Mouse (Mus musculus): ENCODE results near the gene Cbwd1. TPM values are rescaled to one million over a fixed set of nuclear protein-coding genes. Genes with fewer than 3 reads are reported as not detected.
A peak's percentile ranks its signal among the peaks of the same experiment; 100 is the strongest.

The Cbwd1 gene
- polyA plus RNA-seq, 3 experiments from 2014 or later: 16.6 to 33.1 (median 21.7) TPM

DNA sequence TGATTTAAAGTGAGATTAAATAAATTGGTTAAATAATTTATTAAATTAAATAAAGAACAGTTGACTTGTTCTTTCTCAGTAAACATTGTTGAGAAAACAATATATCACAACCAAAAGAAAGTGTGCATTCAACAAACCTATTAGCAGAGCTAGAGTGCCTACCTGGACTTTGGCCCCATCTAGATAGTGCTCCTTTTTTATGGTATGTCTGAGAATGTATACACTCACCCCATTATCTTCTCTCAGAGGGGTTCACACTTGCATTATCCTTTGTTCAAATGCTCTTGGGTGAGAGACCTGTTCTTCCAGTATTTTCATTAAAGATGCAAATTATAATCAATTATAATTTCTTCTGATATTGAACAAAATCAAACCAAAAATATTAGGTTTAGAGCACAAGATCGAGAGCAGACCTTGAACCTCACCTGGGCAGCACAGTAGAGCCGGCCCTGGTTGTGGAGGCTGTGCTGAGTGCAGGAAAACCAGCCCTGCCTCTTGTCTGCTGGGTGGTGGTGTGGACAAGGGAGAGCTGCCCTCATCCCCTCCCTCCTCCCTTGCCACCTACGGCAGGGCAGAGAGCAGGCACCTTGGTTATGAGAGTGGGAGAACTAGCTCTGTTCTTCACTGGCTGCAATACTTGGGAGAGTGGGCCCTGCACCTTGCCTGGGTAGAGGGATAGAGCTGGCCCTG lies 11.4 kb upstream of the Cbwd1 start:
- ATAC-seq: no peak

- ATAC-seq: peak; percentile 99
These were observed 9.9 kb upstream of the Cbwd1 start for GRCm38 (mm10) chr19:24971307-24971706.

GRCm38 (mm10) chr19:24966941-24967340 lies 5.5 kb upstream of the Cbwd1 start:
- ATAC-seq: no peak

DNA sequence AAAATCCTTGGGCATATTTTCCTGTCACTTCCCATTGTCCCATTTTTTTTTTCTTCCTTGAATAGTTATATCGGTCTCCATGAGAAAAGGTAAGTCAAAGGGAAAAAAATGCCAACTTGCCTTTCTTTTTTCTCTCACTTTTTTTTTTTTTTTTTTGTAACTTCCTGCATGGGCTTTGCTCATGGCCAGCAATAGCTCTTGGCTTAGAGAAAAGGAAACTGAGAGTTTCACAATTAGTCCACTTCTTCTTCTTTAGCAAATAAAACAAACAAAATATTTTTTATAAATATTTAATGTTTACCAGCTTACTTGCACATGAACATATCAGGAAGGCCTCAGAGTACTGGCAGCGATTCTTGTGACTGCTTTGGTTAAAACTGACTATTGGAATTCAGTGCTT lies 4.8 kb upstream of the Cbwd1 start:
- ATAC-seq: no peak

- ATAC-seq: no peak
These were observed 2.9 kb downstream of the Cbwd1 start for GRCm38 (mm10) chr19:24958531-24958930.

- ATAC-seq: no peak
These were observed 15.7 kb downstream of the Cbwd1 start for GRCm38 (mm10) chr19:24945521-24946262.

GRCm38 (mm10) chr19:24937084-24937483 lies 24.3 kb downstream of the Cbwd1 start:
- no peak for ATAC-seq

GRCm38 (mm10) chr19:24929041-24929440 lies 32.4 kb downstream of the Cbwd1 start:
- ATAC-seq: no peak

DNA sequence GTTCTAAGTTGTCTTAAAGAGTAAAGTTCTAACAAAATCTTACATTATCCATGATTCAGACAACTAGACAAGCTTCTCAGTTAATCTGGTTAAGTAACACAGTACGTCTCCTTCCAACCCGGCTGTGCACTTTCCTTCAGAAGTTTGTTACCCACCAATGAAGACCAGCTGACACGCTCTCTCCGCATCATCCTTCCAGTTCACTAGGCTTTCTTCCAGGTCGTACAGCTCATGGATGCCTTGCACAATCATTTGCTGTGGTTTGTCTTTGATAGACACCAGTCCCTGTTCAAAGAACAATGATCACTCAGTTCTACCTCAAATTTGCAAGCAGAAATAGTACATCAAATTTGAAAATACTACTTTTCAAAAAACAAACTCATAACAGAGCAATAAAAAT lies 40.5 kb downstream of the Cbwd1 start:
- no peak for ATAC-seq

GRCm38 (mm10) chr19:24908385-24909155 lies 52.8 kb downstream of the Cbwd1 start:
- ATAC-seq: no peak

DNA sequence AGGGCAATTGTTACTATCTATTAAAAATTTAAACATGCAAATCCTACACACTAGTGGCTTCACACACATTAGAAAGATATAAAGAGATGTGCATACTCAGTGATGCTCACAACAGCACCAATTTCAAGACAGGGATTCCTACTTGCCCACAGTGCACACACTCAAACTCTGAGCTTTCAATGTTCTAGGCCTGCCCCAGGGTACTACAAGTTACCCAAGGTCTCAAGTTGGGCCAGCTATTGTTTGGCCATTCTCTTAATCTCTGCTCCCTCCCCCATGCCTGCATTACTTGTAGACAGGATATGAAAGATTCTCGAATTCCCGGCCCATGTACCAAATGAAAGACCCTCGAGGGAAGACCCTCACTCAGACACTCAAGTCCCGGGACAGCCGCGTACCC lies 53.8 kb downstream of the Cbwd1 start:
- no peak for ATAC-seq

DNA sequence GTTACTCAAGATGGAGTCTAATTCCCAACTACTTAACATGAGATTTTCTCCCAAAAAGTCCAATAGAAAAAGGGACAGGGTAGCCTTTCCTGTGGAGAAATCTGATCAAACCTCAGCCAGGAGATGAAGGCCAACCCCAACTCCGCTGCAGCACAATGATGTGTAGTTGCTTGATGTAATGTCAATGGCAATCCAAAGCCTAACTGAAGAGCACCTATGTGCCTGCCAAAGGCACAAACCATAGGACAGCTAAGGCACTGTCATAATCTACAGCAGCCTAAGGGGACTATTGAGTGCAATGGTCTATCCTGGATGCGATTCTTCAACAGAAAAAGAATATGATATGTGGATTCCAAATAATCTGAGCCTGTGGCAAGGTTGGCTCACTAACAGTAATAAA lies 58.6 kb downstream of the Cbwd1 start:
- ATAC-seq: no peak

DNA sequence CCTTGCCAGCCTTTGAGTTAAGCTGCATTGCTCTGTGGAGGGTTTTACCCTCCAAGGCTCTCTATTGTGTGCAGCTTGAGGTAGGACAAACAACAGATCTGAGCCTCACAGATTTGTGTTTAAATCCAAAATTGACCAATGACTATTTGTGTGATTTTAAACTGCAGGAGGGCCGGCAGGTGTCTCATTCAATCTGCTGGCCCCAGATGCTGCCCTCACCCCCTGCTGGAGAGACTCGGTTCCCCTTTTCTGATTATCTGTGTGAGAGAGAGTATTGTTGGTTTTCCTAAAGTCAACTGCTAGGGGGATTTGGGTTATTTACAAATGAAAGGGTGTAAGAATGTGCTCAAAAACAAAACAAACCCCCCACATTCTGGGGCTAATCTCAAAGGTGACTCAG lies 59.2 kb downstream of the Cbwd1 start:
- ATAC-seq: no peak

- no peak for ATAC-seq
These were observed 59.7 kb downstream of the Cbwd1 start for GRCm38 (mm10) chr19:24901666-24902065.

DNA sequence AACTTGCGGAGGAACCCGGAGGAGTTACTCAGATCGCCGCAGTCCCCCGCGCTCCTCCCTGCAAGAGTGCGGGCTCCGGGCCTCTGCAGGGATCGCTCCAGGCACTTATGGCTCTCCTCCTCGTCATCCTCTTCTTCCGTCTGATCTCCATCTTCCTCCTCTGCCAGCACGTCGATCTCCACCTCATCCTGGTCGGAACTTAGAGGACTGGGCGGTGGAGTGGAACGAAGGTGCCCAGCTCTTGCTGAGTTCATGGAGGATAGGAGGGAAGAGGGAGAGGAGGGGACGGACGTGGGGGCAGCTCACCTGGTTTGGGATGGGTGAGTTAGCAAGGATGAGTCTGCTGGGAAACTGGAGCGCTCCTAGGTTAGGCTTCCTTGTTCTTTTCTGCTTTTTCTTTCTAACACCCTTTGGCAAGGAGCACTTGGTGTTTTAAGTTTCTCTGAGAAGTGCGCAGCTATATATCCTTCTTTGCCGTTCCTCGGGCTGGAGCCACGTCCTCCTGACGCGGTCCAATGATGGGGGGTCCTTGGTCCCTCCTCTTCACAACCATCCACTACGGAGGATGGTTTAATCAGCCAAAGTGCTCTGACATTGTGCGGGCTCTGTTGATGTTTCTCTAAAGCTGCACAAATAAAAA lies 60.7 kb downstream of the Cbwd1 start, which contains the start of gene Foxd4:
Gene Foxd4, minus strand, starts transcription at position 617 of the 640 bp plus-strand sequence.
- ATAC-seq: no peak

DNA sequence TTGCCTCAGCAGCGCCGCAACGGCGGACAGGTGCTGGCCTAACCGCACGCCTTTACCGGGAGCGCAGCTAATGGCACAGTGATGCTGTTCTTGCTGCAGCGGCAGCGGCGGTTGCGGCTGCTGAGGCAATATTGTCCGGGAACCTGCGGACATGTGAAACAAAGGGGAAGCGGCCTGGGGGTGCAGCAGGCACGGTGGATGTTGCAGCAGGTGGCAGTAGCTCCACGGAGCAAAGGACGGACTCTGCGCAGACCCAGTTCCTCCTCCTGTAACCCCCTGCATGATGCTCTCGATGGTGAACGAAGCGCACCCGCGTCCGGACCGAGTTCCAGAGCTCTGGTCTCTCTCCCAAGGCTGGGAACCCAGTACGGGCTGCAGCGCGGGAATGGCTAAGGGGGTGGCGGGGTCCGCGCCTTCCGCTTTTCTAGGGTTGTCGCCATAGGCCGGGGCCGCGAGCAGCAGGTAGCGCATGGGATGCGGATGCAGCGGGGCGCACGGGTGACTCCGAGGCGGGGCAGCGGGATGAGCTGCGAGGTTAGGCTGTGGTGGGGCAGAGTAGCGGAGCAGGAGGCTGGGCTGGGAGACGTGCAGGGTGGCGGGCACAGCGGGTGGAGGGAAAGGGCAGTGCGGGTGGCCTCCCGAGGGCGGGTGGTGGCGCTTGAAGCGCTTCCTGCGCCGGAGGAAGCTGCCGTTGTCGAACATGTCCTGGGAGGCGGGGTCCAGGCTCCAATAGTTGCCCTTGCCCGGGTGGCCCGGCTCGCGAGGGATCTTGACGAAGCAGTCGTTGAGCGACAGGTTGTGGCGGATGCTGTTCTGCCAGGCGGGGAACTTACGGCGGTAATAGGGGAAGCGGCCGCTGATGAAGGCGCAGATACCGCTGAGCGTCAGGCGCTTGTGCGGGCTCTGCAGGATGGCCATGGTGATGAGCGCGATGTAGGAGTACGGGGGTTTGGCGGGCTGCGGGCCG lies 61.5 kb downstream of the Cbwd1 start:
- no peak for ATAC-seq

DNA sequence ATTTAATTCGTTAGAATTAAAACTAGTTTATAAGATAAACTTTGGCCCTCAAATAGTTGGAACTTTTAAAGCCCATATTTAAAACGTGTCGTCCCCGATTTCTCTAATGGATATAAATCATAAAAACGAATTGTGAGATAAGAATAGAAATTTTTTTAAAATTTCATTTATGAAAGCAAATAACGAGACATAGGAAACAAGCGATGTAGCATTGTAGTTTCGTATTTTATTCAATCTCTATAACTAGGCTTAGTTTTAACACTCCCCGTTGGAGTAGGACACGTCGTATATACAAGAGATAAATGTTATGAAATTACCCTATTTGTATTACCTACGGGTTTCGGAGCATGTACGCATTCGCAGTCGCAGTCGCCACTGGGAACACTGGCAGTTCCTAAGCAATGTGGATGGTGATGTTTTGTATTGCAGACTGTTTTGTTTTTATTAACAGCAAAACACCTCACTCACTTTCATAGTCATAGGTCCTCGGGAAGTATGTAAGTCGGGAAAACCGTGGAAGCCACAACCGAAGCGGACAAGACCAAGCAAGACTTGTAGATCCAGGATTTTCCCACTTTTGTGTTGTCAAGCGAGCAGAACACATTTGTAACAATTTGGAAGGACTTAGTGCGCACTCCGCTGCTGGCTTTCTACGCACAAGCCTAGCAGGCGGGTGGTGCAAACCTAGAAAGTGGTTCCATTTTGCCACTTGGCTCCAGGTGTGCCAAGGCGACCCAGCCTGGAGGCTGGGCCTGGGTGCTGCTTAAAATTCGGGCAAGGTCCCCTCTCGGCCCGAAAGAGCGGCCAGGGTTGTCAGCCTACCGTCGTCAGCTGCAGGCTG lies 62.5 kb downstream of the Cbwd1 start:
- no peak for ATAC-seq

DNA sequence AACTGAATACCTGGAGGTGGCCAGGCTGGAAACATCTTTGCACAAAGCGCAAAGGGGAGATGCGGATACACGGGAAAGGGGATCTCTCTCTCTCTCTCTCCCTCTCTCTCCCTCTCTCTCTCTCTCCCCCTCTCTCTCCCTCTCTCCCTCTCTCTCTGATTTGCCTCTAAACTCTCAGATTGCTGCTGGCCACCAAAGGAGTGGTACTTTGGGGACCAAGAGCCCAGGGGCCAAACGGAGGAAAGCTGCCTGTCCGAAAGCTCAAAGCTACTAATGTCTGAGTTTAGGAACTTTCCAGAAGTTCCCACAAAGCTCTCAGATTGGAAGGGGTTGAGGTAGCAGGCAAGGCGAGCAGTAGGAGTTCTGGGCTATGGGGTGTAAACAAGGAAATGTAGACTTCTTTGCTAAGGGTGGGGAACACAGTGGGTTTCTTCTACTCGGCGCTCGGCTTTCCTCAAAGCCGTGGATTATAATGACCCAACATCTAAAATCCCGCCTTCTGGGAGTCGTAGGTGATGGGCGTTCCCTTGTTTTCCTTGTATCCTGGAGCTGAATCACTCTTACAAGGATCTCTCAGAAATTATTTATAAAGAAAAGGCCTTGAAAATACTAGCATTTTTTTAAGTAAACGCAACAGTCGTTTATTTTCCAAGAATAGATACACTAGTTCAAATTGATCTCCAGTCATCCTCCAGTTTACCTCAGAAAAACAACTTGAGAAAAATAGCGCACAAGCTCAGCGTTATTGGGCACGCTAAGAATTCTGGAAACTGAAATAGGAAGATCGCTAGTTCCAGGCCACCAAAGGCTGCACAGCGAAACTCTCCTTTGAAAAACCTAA lies 63.3 kb downstream of the Cbwd1 start:
- ATAC-seq: no peak

GRCm38 (mm10) chr19:24897006-24897895 lies 64.2 kb downstream of the Cbwd1 start:
- ATAC-seq: no peak
